Mouse (Mus musculus): ENCODE results near the gene Chst11.

GRCm38 (mm10) chr10:83053886-83054550, 68.7 kb downstream of the Chst11 start:
- TF ChIP-seq CTCF (IDR thresholded peaks at IDR 0.05; ENCODE audit: low read depth, low read length) (no peak), POLR2A (IDR thresholded peaks at IDR 0.05; ENCODE audit: insufficient read depth, low read length) (no peak)

Data from ES-Bruce4 (cell line).